Mouse (Mus musculus): ENCODE measurements around the gene Atp2b1. TPM values are rescaled to one million over a fixed set of nuclear protein-coding genes. Genes with fewer than 3 reads are reported as not detected.

The Atp2b1 gene
- polyA plus RNA-seq, 1 experiment from 2014 or later = 101 TPM

GRCm38 (mm10) chr10:98951286-98952270 is 37.4 kb downstream of the Atp2b1 start:
- Histone ChIP-seq H3K36me3 (replicated peaks) (no peaks in the 10 kb centered on the region), H3K4me1 (peaks cover 7% of the 10 kb centered on the region; the same call in 1 of the 2 replicates), H3K27ac (replicated peaks) (no peak overlapping the region), H3K9me3 (no peaks in the 10 kb centered on the region), H3K27me3 (replicated peaks; ENCODE audit: low read depth, poor library complexity, severe bottlenecking) (no peaks in the 10 kb centered on the region), H3K4me3 (no peak overlapping the region)
- no peak for DNase-seq (ENCODE audit: low spot score)
- WGBS = 87% methylated on average over 17 of the region's 17 CpGs

GRCm38 (mm10) chr10:98954230-98954993 is 40.2 kb downstream of the Atp2b1 start:
- Histone ChIP-seq H3K9me3 (no peaks in the 10 kb centered on the region), H3K4me3 (no peak overlapping the region), H3K36me3 (replicated peaks) (no peaks in the 10 kb centered on the region), H3K27me3 (replicated peaks; ENCODE audit: low read depth, poor library complexity, severe bottlenecking) (no peaks in the 10 kb centered on the region), H3K27ac (replicated peaks) (no peak overlapping the region), H3K4me1 (peaks cover 16% of the 10 kb centered on the region)
- no peak for DNase-seq (ENCODE audit: low spot score)
- 93% methylated on average over 12 of the region's 12 CpGs for WGBS

DNA sequence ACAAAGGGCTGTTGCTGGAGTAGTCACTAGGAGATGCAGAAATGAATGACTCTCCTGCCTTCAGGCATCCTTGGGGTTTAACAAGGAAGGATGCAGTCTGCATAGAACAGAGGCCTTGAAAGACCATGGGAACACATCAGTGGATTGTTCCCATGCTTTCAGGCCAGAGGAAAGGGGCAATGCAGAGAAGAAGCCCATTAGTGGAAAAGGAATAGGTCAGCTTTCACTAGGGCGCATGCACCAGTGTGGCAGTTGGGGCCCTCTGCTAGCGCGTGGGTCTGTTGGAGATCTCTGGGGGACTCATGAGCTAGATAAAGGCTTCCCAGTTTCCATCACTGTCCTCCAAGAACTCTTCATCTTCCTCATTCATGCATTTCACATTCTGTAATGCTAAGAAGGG is 41.9 kb downstream of the Atp2b1 start:
- Histone ChIP-seq H3K27me3 (replicated peaks; ENCODE audit: low read depth, poor library complexity, severe bottlenecking) (no peaks in the 10 kb centered on the region), H3K27ac (replicated peaks) (no peak overlapping the region; the same call in 1 of the 2 replicates), H3K36me3 (replicated peaks) (no peaks in the 10 kb centered on the region), H3K4me3 (no peak overlapping the region), H3K9me3 (no peaks in the 10 kb centered on the region), H3K4me1 (peaks cover 24% of the 10 kb centered on the region)
- WGBS = 90% methylated on average over 3 of the region's 3 CpGs
- DNase-seq (ENCODE audit: low spot score) = no peak

- peaks cover 37% of the 10 kb centered on the region for H3K4me1 ChIP-seq
- no peak overlapping the region for H3K4me3 ChIP-seq
- H3K9me3 ChIP-seq = no peaks in the 10 kb centered on the region
- DNase-seq (ENCODE audit: low spot score) = peak; percentile 26
- WGBS = 39% methylated on average over 4 of the region's 4 CpGs
- H3K27me3 ChIP-seq (replicated peaks; ENCODE audit: low read depth, poor library complexity, severe bottlenecking) = no peaks in the 10 kb centered on the region
- H3K36me3 ChIP-seq (replicated peaks) = no peaks in the 10 kb centered on the region
- no peak overlapping the region for H3K27ac ChIP-seq (replicated peaks)
Measured at GRCm38 (mm10) chr10:98958752-98959151, 44.5 kb downstream of the Atp2b1 start.

DNA sequence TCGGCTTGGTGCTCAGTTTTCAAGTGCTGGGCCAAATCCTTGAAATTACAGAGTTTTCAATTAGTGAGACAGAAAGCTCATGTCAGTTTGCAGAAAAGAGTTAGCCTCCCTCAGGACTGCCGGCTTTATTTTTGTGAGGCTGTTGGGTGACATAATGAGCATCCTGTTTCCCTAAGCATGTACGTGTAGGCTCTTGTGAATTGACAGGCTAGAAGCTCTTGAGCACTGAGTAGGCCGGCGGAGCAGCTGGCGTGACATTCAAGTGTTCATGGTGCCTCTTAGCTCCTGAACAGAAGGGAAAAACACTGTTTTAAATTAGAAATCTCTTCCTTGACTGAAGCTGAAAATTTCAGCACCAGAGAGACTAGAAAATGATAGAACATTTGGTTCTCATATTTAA is 45.2 kb downstream of the Atp2b1 start:
- Histone ChIP-seq H3K27me3 (replicated peaks; ENCODE audit: low read depth, poor library complexity, severe bottlenecking) (no peaks in the 10 kb centered on the region), H3K27ac (replicated peaks) (0 out of 2 replicates have a peak overlapping the region, but pooled peaks have one; percentile 30), H3K9me3 (no peaks in the 10 kb centered on the region), H3K4me3 (no peak overlapping the region), H3K4me1 (peaks cover 37% of the 10 kb centered on the region), H3K36me3 (replicated peaks) (no peaks in the 10 kb centered on the region)
- peak; percentile 13 for DNase-seq (ENCODE audit: low spot score)
- 59% methylated on average over 6 of the region's 6 CpGs for WGBS

DNA sequence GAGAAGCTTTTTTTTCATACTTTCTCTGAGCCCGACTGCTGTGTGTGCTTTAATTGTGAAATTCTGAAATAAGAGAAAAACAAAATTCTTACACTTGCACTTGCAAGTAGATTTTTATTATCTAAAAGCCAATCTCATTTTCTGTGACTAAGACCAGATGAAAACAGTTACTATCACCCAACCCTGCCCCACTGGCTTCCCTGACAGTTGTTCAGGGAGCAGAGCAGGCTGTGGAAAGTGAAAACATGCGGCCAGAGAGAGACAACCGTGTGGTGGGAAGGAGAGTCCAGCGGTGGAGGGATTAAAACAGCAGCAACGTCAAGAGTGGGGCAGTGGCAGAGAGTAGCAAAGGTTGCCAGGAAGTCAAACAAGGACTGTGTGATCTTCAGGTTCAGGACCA is 46.7 kb downstream of the Atp2b1 start:
- 50% methylated on average over 5 of the region's 5 CpGs for WGBS
- no peaks in the 10 kb centered on the region for H3K36me3 ChIP-seq (replicated peaks)
- DNase-seq (ENCODE audit: low spot score) = no peak
- no peak overlapping the region for H3K4me3 ChIP-seq
- peaks cover 37% of the 10 kb centered on the region for H3K4me1 ChIP-seq
- no peaks in the 10 kb centered on the region for H3K9me3 ChIP-seq
- no peak overlapping the region for H3K27ac ChIP-seq (replicated peaks)
- no peaks in the 10 kb centered on the region for H3K27me3 ChIP-seq (replicated peaks; ENCODE audit: low read depth, poor library complexity, severe bottlenecking)

GRCm38 (mm10) chr10:98962092-98962491 is 47.9 kb downstream of the Atp2b1 start:
- H3K4me1 ChIP-seq = peaks cover 41% of the 10 kb centered on the region
- H3K9me3 ChIP-seq = no peaks in the 10 kb centered on the region
- no peaks in the 10 kb centered on the region for H3K27me3 ChIP-seq (replicated peaks; ENCODE audit: low read depth, poor library complexity, severe bottlenecking)
- H3K27ac ChIP-seq (replicated peaks) = no peak overlapping the region
- no peak overlapping the region for H3K4me3 ChIP-seq
- no peak for DNase-seq (ENCODE audit: low spot score)
- H3K36me3 ChIP-seq (replicated peaks) = no peaks in the 10 kb centered on the region
- WGBS = 66% methylated on average over 8 of the region's 8 CpGs

- WGBS = 91% methylated on average over 13 of the region's 13 CpGs
- Histone ChIP-seq H3K27me3 (replicated peaks; ENCODE audit: low read depth, poor library complexity, severe bottlenecking) (no peaks in the 10 kb centered on the region), H3K4me1 (peaks cover 12% of the 10 kb centered on the region), H3K4me3 (no peak overlapping the region), H3K36me3 (replicated peaks) (peaks cover 26% of the 10 kb centered on the region), H3K9me3 (no peaks in the 10 kb centered on the region), H3K27ac (replicated peaks) (no peak overlapping the region)
- no peak for DNase-seq (ENCODE audit: low spot score)
Measured at GRCm38 (mm10) chr10:98966407-98967215, 52.4 kb downstream of the Atp2b1 start.

- 82% methylated on average over 15 of the region's 15 CpGs for WGBS
- H3K27ac ChIP-seq (replicated peaks) = no peak overlapping the region
- H3K27me3 ChIP-seq (replicated peaks; ENCODE audit: low read depth, poor library complexity, severe bottlenecking) = no peaks in the 10 kb centered on the region
- no peaks in the 10 kb centered on the region for H3K9me3 ChIP-seq
- H3K4me3 ChIP-seq = no peak overlapping the region
- H3K4me1 ChIP-seq = peaks cover 12% of the 10 kb centered on the region; the same call in 1 of the 2 replicates
- peaks cover 34% of the 10 kb centered on the region for H3K36me3 ChIP-seq (replicated peaks)
- DNase-seq (ENCODE audit: low spot score) = no peak
Measured at GRCm38 (mm10) chr10:98967240-98967891, 53.2 kb downstream of the Atp2b1 start.

GRCm38 (mm10) chr10:98970917-98971316 is 56.7 kb downstream of the Atp2b1 start:
- no peak for DNase-seq (ENCODE audit: low spot score)
- Histone ChIP-seq H3K36me3 (replicated peaks) (peaks cover 34% of the 10 kb centered on the region), H3K4me1 (peaks cover 24% of the 10 kb centered on the region), H3K9me3 (no peaks in the 10 kb centered on the region), H3K27ac (replicated peaks) (no peak overlapping the region), H3K27me3 (replicated peaks; ENCODE audit: low read depth, poor library complexity, severe bottlenecking) (no peaks in the 10 kb centered on the region), H3K4me3 (no peak overlapping the region)
- 97% methylated on average over 3 of the region's 3 CpGs for WGBS

DNA sequence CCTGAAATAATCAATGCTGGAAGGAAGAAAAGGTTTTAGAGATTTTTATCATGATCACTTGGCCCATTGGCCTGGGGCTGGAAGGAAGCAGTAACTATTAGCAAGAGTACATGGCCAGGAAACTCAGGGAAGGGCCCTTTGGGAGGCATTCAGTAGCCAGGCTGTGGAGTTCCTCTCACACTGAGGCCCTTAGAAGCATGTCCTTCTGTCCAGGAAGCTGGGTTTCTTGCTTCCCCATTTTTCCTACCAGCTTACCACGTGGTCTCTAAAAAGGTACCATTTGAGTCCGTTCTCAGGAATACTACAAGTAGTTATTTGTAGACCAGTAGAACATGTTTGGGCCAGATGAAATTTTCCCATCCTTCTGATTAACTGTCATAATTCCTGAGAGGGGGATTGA is 58.2 kb downstream of the Atp2b1 start:
- no peak overlapping the region for H3K4me3 ChIP-seq
- no peak overlapping the region for H3K27ac ChIP-seq (replicated peaks)
- WGBS = 84% methylated on average over 2 of the region's 2 CpGs
- no peaks in the 10 kb centered on the region for H3K9me3 ChIP-seq
- no peak for DNase-seq (ENCODE audit: low spot score)
- no peaks in the 10 kb centered on the region for H3K27me3 ChIP-seq (replicated peaks; ENCODE audit: low read depth, poor library complexity, severe bottlenecking)
- H3K4me1 ChIP-seq = peaks cover 32% of the 10 kb centered on the region
- peaks cover 34% of the 10 kb centered on the region for H3K36me3 ChIP-seq (replicated peaks)

Data from embryonic facial prominence, embryonic 10.5 days (tissue).